Mouse (Mus musculus) G1E (cell line): ENCODE results near the gene Tmcc3. TPM values are rescaled to one million over a fixed set of nuclear protein-coding genes. Genes with fewer than 3 reads are reported as not detected.

Experiments used
- ATAC-seq: 2 replicates; pipeline ENCODE4 v1.8.0; 2016; ENCODE audit warnings: mild to moderate bottlenecking; ENCODE audit not compliant: insufficient number of reproducible peaks, poor library complexity, low FRiP score, severe bottlenecking; ENCODE audit errors: extremely low read depth
- DNase-seq: peaks from one replicate; pipeline ENCODE4 v3.0.0; 2012; ENCODE audit warnings: low spot score
- H3K27me3 ChIP-seq: 2 replicates; pipeline ENCODE4 v1.6.1; 2012; ENCODE audit warnings: mild to moderate bottlenecking, low read length, inconsistent platforms; ENCODE audit not compliant: insufficient read depth
- H3K36me3 ChIP-seq: replicated peaks from 2 replicates; pipeline ENCODE3; 2012; ENCODE audit warnings: mild to moderate bottlenecking, inconsistent platforms
- H3K4me1 ChIP-seq: 2 replicates; pipeline ENCODE4 v1.6.1; 2012; ENCODE audit warnings: low read depth, low read length, inconsistent platforms, mixed read lengths; ENCODE audit not compliant: insufficient read depth
- H3K4me3 ChIP-seq: 2 replicates; pipeline ENCODE4 v1.5.1; 2012; ENCODE audit warnings: low read depth, mild to moderate bottlenecking, inconsistent platforms, low read length, moderate library complexity, mixed read lengths
- H3K9me3 ChIP-seq: replicated peaks from 2 replicates; pipeline ENCODE4 v1.6.1; 2012; ENCODE audit warnings: inconsistent platforms
- CTCF ChIP-seq: IDR thresholded peaks from 2 replicates; pipeline ENCODE4 v1.5.1; 2012; ENCODE audit warnings: low read depth, low read length, inconsistent platforms, mixed read lengths
- GATA1 ChIP-seq: IDR thresholded peaks from 2 replicates; pipeline ENCODE4 v1.6.1; 2012; ENCODE audit warnings: borderline replicate concordance, low read length, inconsistent platforms, mixed read lengths
- GATA2 ChIP-seq: IDR thresholded peaks from 2 replicates; pipeline ENCODE4 v1.6.1; 2012; ENCODE audit warnings: low read depth, low read length, inconsistent platforms, borderline replicate concordance
- POLR2AphosphoS5 ChIP-seq: IDR thresholded peaks from 2 replicates; pipeline ENCODE4 v1.6.1; 2012; ENCODE audit warnings: low read depth, low read length, inconsistent platforms; ENCODE audit not compliant: insufficient replicate concordance
- TAL1 ChIP-seq: conservative IDR thresholded peaks from 2 replicates; pipeline ENCODE4 v1.6.1; 2012; ENCODE audit warnings: low read depth, low read length, inconsistent platforms, mixed read lengths
- polyA plus RNA-seq: library from polyadenylated mRNA; stranded (reverse); fragments of >175 nt; gene quantifications from 2 replicates; pipeline ENCODE4 v1.2.3, GENCODE M21; 2012
- total RNA-seq, 2 experiments: library from RNA; stranded (forward) in 1 of 2; stranded (reverse) in 1 of 2; fragments of 200-1000 nt in 1 of 2; fragments of >200 nt in 1 of 2; fragmentation: Nextera tagmentation in 1 of 2; gene quantifications; 2 replicates each; pipeline ENCODE4 v1.2.3; 2014 to 2017

Gene Tmcc3
- total and polyA plus RNA-seq, 3 experiments = 3.3 to 15.6 (median 8.1) TPM

- ATAC-seq (no peak), DNase-seq (no peak)
- no peak for TF ChIP-seq TAL1
- no peak for TF ChIP-seq GATA1
- no peak for TF ChIP-seq CTCF
- no peak for TF ChIP-seq POLR2AphosphoS5
- no peak for TF ChIP-seq GATA2
- peaks cover 41% of the 10 kb centered on the region for H3K4me1 ChIP-seq
- H3K27me3 ChIP-seq = no peaks in the 10 kb centered on the region
- H3K4me3 ChIP-seq = no peak overlapping the region
- H3K36me3 ChIP-seq = peaks cover 28% of the 10 kb centered on the region
- H3K9me3 ChIP-seq = no peaks in the 10 kb centered on the region
These were observed 257.1 kb downstream of the Tmcc3 start for GRCm38 (mm10) chr10:94568867-94569266.

GRCm38 (mm10) chr10:94569731-94570130 lies 258.0 kb downstream of the Tmcc3 start:
- no peak for DNase-seq
- TF ChIP-seq POLR2AphosphoS5 (no peak), GATA2 (no peak), CTCF (no peak), TAL1 (no peak), GATA1 (no peak)
- no peak for ATAC-seq
- Histone ChIP-seq H3K4me1 (peaks cover 48% of the 10 kb centered on the region), H3K9me3 (no peaks in the 10 kb centered on the region), H3K4me3 (no peak overlapping the region), H3K27me3 (no peaks in the 10 kb centered on the region), H3K36me3 (peaks cover 28% of the 10 kb centered on the region)

- Histone ChIP-seq H3K27me3 (no peaks in the 10 kb centered on the region), H3K4me1 (peaks cover 43% of the 10 kb centered on the region), H3K4me3 (no peak overlapping the region), H3K9me3 (no peaks in the 10 kb centered on the region), H3K36me3 (peaks cover 25% of the 10 kb centered on the region)
- ATAC-seq (no peak), DNase-seq (no peak)
- TF ChIP-seq POLR2AphosphoS5 = no peak
- no peak for TF ChIP-seq GATA1
- no peak for TF ChIP-seq CTCF
- TF ChIP-seq GATA2 = no peak
- TF ChIP-seq TAL1 = no peak
These were observed 260.3 kb downstream of the Tmcc3 start for GRCm38 (mm10) chr10:94571927-94572620.

- DNase-seq = no peak
- Histone ChIP-seq H3K36me3 (peaks cover 25% of the 10 kb centered on the region), H3K9me3 (no peaks in the 10 kb centered on the region), H3K4me1 (peaks cover 38% of the 10 kb centered on the region), H3K4me3 (no peak overlapping the region), H3K27me3 (no peaks in the 10 kb centered on the region)
- TF ChIP-seq CTCF (no peak), GATA2 (no peak), POLR2AphosphoS5 (no peak), TAL1 (no peak), GATA1 (no peak)
- ATAC-seq = no peak
These were observed 261.0 kb downstream of the Tmcc3 start for GRCm38 (mm10) chr10:94572772-94573171.

- H3K9me3 ChIP-seq = no peaks in the 10 kb centered on the region
- peaks cover 31% of the 10 kb centered on the region for H3K4me1 ChIP-seq
- DNase-seq (no peak), ATAC-seq (no peak)
- no peaks in the 10 kb centered on the region for H3K27me3 ChIP-seq
- no peak overlapping the region for H3K4me3 ChIP-seq
- TF ChIP-seq GATA1 (no peak), CTCF (no peak), GATA2 (no peak), POLR2AphosphoS5 (no peak)
- H3K36me3 ChIP-seq = peaks cover 28% of the 10 kb centered on the region
These were observed 262.9 kb downstream of the Tmcc3 start for GRCm38 (mm10) chr10:94574451-94575333.

- H3K27me3 ChIP-seq = no peaks in the 10 kb centered on the region
- H3K36me3 ChIP-seq = peaks cover 32% of the 10 kb centered on the region
- H3K4me1 ChIP-seq = peaks cover 31% of the 10 kb centered on the region
- H3K4me3 ChIP-seq = no peak overlapping the region
- no peak for TF ChIP-seq TAL1
- TF ChIP-seq POLR2AphosphoS5 = no peak
- no peak for TF ChIP-seq GATA1
- TF ChIP-seq CTCF = no peak
- no peak for TF ChIP-seq GATA2
- no peak for ATAC-seq
- H3K9me3 ChIP-seq = no peaks in the 10 kb centered on the region
- DNase-seq = no peak
These were observed 264.2 kb downstream of the Tmcc3 start for GRCm38 (mm10) chr10:94575958-94576357.
